Mouse (Mus musculus): Measurements from ENCODE around the gene Trap1a. TPM values are rescaled to one million over a fixed set of nuclear protein-coding genes. Genes with fewer than 3 reads are reported as not detected.

Trap1a gene
- not detected in 2 replicates for polyA plus RNA-seq (2021; fragmentation: Nextera tagmentation)
- long read RNA-seq, experiment 1 = 0 reads
- long read RNA-seq, experiment 2 = 0 reads

DNA sequence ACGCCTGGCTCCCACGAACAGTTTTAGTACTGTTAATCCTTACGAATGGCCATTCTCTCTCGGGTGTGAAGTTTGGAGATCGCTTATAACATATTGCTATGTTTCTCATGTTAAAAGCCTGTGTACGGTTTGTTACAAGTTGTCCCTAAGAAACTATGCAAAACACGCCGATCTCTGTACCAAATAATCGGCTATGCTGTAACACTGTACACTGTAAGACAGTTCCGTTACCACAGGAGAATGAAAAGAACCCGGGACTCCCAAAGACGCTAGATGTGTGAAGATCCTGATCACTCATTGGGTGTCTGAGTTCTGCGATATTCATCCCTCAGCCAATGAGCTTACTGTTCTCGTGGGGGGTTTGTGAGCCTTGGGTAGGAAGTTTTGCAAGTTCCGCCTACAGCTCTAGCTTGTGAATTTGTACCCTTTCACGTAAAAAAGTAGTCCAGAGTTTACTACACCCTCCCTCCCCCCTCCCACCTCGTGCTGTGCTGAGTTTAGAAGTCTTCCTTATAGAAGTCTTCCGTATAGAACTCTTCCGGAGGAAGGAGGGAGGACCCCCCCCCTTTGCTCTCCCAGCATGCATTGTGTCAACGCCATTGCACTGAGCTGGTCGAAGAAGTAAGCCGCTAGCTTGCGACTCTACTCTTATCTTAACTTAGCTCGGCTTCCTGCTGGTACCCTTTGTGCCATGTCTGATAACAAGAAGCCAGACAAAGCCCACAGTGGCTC lies at the start of gene Trap1a:
Gene Trap1a (plus strand): TSS at position 421 of the 732 bp plus-strand sequence.

Other genes starting within 250 kb of the Trap1a start
- gene Serpina7, start 248.4 kb upstream of the Trap1a start, polyA plus RNA-seq (2021; fragmentation: Nextera tagmentation) = not detected in 2 replicates
- gene 4930513O06Rik, start 247.4 kb upstream of the Trap1a start, polyA plus RNA-seq (2021; fragmentation: Nextera tagmentation) = not detected in 2 replicates
- not detected in 2 replicates for gene 4933428M09Rik, start 154.5 kb upstream of the Trap1a start, polyA plus RNA-seq (2021; fragmentation: Nextera tagmentation)
- 2.2 and 3.2 TPM in 2 replicates for gene Mum1l1, start 123.6 kb upstream of the Trap1a start, polyA plus RNA-seq (2021; fragmentation: Nextera tagmentation)
- gene D330045A20Rik, start 146.7 kb downstream of the Trap1a start, polyA plus RNA-seq (2021; fragmentation: Nextera tagmentation) = 0.20 and 0.47 TPM in 2 replicates
- 9.7 and 11.6 TPM in 2 replicates for gene Rnf128, start 229.6 kb downstream of the Trap1a start, polyA plus RNA-seq (2021; fragmentation: Nextera tagmentation)

Data from left cerebral cortex, adult 6 months (tissue).